Mouse (Mus musculus) T-helper 17 cell (primary cell): Measurements from ENCODE around the gene Acot2.
"Not testable (repeated sequence)": the region's sequence is repeated elsewhere in the genome, so short reads cannot be mapped to it uniquely, and the experiment has no call there.

Experiments
- in situ Hi-C, 2 experiments: fragments of 300-600 bp; cut with MboI, MseI; formaldehyde crosslinking; loops; 1 replicate in 1 of 2; 2 replicates in 1 of 2; pipeline ENCODE4 v1.15.1; 2025; ENCODE audit warnings: high pct_unique_total_duplicates in 2 of 2

Gene Acot2

GRCm38 (mm10) chr12:83998341-83999107 lies 10.9 kb downstream of the Acot2 start:
- in situ Hi-C loops = no loop called here

- in situ Hi-C loops = not testable (repeated sequence)
These were observed 11.6 kb downstream of the Acot2 start for GRCm38 (mm10) chr12:83999237-83999636.

GRCm38 (mm10) chr12:84000418-84000817 lies 12.8 kb downstream of the Acot2 start:
- in situ Hi-C loops = loop anchor here in 1 of 2 experiments (25.0 kb wide), 1 partner anchor 1663 kb away; no protein-coding TSS in a partner anchor

- in situ Hi-C loops = loop anchor here in 1 of 2 experiments (25.0 kb wide), 1 partner anchor 1667 kb away; no protein-coding TSS in a partner anchor
These were observed 16.2 kb downstream of the Acot2 start for GRCm38 (mm10) chr12:84003866-84004265.

GRCm38 (mm10) chr12:84008251-84008650 lies 20.6 kb downstream of the Acot2 start:
- in situ Hi-C loops = loop anchor here in 1 of 2 experiments (25.0 kb wide), 1 partner anchor 1671 kb away; no protein-coding TSS in a partner anchor

- in situ Hi-C loops = loop anchor here in 1 of 2 experiments (25.0 kb wide), 1 partner anchor 1671 kb away; no protein-coding TSS in a partner anchor
These were observed 21.1 kb downstream of the Acot2 start for GRCm38 (mm10) chr12:84008729-84009128.

GRCm38 (mm10) chr12:84009171-84009965 lies 21.7 kb downstream of the Acot2 start, which contains the start of gene Acot1:
Acot1 (plus strand) TSS chr12:84009490.
- in situ Hi-C loops = loop anchor here in 1 of 2 experiments (25.0 kb wide), 1 partner anchor 1672 kb away; no protein-coding TSS in a partner anchor

GRCm38 (mm10) chr12:84010201-84010600 lies 22.5 kb downstream of the Acot2 start:
- in situ Hi-C loops = loop anchor here in 1 of 2 experiments (25.0 kb wide), 1 partner anchor 1673 kb away; no protein-coding TSS in a partner anchor

GRCm38 (mm10) chr12:84011251-84012040 lies 23.8 kb downstream of the Acot2 start:
- in situ Hi-C loops = loop anchor here in 1 of 2 experiments (25.0 kb wide), 1 partner anchor 1674 kb away; no protein-coding TSS in a partner anchor

GRCm38 (mm10) chr12:84013130-84013529 lies 25.5 kb downstream of the Acot2 start:
- in situ Hi-C loops = loop anchor here in 1 of 2 experiments (25.0 kb wide), 1 partner anchor 1676 kb away; no protein-coding TSS in a partner anchor

- in situ Hi-C loops = loop anchor here in 1 of 2 experiments (25.0 kb wide), 1 partner anchor 1676 kb away; no protein-coding TSS in a partner anchor
These were observed 26.0 kb downstream of the Acot2 start for GRCm38 (mm10) chr12:84013701-84014100.

- in situ Hi-C loops = loop anchor here in 1 of 2 experiments (25.0 kb wide), 1 partner anchor 1683 kb away; no protein-coding TSS in a partner anchor
These were observed 32.9 kb downstream of the Acot2 start for GRCm38 (mm10) chr12:84020528-84020927.

- in situ Hi-C loops = loop anchor here in 1 of 2 experiments (25.0 kb wide), 1 partner anchor 1685 kb away; no protein-coding TSS in a partner anchor
These were observed 34.6 kb downstream of the Acot2 start for GRCm38 (mm10) chr12:84022266-84022665.

- in situ Hi-C loops = loop anchor here in 1 of 2 experiments (25.0 kb wide), 1 partner anchor 1686 kb away; no protein-coding TSS in a partner anchor
These were observed 35.5 kb downstream of the Acot2 start for GRCm38 (mm10) chr12:84023052-84023745.

- in situ Hi-C loops = no loop called here
These were observed 38.2 kb downstream of the Acot2 start for GRCm38 (mm10) chr12:84025888-84026287.

GRCm38 (mm10) chr12:84028328-84028727 lies 40.7 kb downstream of the Acot2 start:
- in situ Hi-C loops = not testable (repeated sequence)

GRCm38 (mm10) chr12:84029043-84029442 lies 41.4 kb downstream of the Acot2 start:
- in situ Hi-C loops = not testable (repeated sequence)

- in situ Hi-C loops = no loop called here
These were observed 43.1 kb downstream of the Acot2 start for GRCm38 (mm10) chr12:84030659-84031332.

- in situ Hi-C loops = no loop called here
These were observed 45.2 kb downstream of the Acot2 start for GRCm38 (mm10) chr12:84032854-84033253.
